Mouse (Mus musculus) megakaryocyte-erythroid progenitor cell, adult 5-6 weeks (primary cell): Measurements from ENCODE around the gene R3hcc1l. TPM values are rescaled to one million over a fixed set of nuclear protein-coding genes. Genes with fewer than 3 reads are reported as not detected.

Experiments used
- ATAC-seq: replicated peaks from 2 replicates; pipeline ENCODE4 v1.8.0; 2016; ENCODE audit warnings: mild to moderate bottlenecking, inconsistent platforms; ENCODE audit not compliant: severe bottlenecking, poor library complexity, low FRiP score, low TSS enrichment
- total RNA-seq, 2 experiments: library from RNA; stranded (forward) in 1 of 2; stranded (reverse) in 1 of 2; fragments of 200-1000, 215-1000 nt in 1 of 2; fragments of >200 nt in 1 of 2; fragmentation: Nextera tagmentation in 1 of 2; gene quantifications; 2 replicates each; pipeline ENCODE4 v1.2.3; 2014 to 2017

The R3hcc1l gene
- total RNA-seq, 2 experiments from 2014 or later = 25.3 to 32.3 TPM

DNA sequence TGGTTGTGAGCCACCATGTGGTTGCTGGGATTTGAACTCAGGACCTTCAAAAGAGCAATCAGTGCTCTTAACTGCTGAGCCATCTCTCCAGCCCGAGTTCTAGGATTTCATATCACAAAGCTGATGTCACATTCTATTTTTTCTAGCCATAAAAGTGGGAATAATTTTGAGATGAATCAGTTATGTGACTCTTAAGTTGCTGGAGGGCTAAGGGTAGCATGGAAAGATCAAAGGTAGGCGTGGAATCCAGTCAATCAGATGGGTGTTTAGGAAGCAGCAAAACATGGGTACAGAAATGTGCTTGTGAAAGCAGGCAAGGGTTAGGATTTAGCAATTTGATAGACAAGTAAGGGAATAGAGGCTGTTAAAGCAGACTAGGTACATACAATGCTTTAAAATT, 20.4 kb downstream of the R3hcc1l start:
- ATAC-seq = no peak

DNA sequence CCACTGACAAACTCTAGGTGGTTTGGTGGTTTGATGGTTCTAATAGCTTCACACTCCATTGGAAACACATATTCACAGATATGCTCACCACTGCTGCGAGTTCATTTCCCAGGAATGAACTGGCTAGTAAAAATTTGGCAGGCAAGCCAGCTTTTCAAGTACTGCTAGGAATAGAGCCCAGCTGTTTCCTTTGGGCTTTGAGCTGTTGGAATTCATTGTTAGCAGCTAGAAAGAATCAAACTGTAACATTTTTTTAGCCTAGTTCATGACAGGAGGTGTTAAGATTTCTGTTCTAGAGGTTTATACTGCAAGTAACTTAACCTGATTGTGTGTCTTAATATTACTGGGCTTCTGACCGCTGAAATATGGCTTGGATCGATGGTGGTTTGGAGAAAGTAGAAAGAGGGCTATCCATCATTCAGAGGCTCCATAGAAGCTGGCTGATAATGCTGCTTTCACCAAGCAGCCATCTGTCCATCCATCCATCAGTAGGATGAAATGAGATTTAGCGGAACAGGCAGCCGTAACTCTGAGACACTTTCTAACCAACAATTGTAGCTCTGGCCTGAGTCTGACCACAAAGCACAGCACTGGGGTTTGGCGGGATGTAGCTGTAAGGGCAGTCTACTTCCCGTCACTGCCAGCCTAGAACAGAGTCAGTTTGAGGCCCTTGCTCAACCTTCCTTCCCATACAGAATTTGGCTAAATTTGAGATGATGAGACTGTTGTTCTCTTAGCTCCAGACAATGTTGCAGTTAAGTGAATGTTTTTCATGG, 21.0 kb downstream of the R3hcc1l start:
- ATAC-seq = no peak

DNA sequence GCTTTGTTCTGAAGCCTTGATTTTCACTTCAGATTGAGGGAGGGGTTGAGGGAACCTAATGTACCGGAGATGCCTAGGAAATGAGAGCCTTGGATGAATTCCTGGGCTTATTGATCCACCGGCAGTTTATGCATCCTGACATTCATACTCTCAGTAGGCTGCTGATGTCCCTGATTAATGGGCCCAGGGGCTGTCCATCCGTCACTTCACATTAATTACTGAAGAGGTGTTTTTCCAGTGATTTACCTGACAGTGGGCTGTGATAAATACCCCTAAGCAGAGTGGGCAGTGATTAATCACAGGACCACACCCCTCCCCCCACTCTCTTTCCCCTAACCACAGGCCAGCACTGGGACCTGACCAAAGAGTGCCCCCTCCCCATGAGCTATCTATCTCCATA, 22.1 kb downstream of the R3hcc1l start:
- no peak for ATAC-seq

DNA sequence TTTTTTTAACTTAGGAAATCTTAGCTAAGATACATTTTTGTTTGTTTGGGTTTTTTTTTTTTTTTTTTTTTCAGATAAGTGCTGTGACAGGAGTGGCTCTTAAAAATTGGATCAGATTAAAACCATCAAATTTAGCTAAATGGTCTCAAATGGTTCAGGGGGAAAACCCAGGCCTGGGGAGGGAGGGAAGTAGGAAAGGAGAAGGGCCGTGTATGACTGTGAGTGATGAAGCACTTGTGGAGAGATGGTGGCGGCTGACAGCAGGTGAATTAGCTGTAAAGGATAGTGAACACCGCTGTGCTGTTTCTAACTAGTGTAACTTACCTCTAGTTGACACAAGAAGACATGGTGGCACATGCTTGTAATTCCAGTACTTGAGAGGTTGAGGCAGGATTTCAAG, 40.1 kb downstream of the R3hcc1l start:
- no peak for ATAC-seq

DNA sequence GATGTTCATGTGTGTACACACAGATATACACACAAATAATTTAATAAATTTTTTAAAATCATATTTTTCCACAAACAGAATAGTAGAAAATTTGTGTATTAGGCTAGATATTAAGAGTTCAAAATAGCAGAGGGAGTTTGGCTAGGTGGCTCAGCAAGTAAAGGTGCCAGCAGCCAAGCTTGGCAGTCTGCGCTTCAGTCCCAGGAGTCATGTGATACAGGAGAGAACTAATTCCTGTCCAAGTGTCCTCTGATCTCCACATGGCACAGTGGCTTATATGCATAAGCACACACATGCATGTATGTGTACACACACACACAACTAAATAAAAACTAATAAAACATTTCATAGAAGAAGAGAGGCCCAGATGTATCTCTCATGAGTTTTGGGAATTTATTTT, 43.4 kb downstream of the R3hcc1l start:
- ATAC-seq = no peak

DNA sequence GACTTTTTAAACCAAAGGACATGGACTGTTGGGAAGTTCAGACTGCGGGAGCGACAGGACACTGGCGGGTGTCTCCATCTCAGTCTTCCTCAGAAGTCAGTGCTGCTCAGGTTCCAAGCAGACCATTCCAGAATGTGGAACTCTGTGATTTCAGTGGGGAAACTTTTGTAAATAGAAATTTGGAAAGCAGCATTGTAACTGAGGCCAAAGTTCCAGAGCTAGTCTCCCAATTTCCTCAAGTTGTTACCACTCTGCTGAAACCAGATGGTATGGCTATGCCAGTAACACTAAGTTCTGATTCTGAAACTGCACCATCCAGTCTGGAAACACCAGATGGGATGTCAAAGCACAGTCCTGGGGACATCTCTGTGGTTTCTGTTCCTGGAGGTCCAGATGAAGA, 44.4 kb downstream of the R3hcc1l start:
- no peak for ATAC-seq

DNA sequence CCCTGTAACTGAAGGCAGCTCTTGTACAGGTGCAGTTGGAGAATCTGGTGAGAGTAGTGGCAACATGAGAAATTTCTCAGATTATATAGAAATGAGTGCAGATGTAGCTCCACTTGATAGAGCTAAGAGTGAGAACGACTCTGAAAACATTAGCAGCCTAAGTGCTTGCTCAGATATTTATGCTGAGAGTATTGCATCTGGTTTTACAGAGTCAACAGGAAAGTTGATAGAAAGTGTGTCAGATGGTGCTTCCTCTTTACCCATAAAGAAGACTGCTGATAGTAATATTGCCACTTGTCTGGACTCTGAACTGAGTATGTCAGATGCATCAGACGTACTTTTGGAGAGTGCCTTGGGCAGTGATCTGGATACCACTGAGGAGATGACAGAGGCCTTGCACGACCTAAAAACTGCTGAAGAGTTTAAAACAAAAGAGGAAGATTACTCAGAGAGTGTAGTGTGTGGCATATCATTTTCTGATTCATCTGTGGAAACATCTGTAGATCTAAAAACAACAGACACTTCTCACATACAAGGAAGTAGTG, 45.2 kb downstream of the R3hcc1l start:
- ATAC-seq = no peak

DNA sequence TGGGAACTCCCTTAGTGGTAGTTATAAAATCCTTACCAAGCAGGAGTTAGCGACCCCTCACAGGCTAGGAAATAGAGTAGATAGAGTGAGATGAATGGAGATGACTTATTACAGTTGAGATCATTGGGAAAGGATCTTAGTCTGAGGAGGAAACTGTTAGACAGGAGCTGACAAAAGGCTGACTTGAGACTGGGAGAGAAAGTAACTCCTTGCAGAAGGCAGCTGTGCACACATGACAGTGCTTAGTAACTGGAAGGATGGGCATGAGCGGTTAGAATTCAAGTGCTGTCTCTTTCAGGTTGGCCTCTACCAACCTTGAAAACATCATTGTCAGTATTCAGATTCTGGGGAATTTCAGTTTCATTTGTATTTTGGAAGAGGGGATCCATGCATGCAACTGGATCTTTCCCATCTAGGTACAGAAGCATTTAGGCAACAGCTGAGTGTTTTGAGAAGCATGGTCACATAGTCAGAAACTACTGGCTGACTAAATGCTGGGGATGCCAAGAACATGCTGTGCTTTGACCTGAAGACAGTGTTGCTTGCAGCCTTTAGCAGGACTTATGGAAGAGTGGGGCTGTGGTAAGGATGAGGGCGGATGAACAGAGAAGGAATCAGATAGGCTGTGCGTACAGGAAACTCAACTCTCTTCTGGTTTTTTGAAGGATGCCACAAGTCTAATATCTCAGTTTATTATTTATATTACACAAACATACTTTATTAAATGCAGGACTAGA, 47.9 kb downstream of the R3hcc1l start:
- no peak for ATAC-seq

DNA sequence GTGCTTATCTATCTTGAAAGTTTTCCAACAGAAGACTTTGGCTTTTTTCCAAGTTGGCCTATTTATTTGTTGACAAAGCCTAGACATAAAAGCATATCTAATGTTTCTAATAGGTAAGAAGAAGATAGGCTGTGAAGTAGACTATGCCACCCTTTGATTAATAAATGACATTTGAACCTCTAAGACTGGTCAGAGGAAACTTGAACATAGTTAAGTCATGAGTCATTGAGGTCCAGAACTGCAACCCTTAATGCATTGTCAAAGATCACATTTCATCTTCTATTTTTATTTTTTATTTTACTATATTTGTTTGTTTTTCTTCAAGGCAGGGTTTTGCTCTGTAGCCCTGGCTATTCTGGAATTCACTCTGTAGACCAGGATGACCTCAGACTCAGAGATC, 48.5 kb downstream of the R3hcc1l start:
- ATAC-seq = no peak

DNA sequence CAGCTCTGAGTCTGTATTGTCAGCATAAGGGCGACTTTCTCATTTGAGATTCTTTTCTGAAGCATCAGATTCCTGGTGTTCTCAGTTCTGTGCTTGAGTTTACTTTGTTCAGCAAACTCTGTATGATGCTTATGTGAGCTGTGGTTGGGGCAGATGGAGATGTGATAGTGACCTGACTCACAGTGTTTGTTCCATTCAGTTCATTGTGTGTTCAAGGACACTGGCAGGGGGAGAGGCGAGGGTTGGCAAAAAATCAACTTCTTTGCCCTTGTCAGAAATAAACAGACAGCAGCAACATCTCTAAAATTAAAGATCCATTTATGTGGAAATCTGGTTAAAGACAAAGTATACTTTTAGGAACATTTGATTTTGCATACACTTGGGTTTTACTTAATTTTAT, 50.5 kb downstream of the R3hcc1l start:
- ATAC-seq = no peak

DNA sequence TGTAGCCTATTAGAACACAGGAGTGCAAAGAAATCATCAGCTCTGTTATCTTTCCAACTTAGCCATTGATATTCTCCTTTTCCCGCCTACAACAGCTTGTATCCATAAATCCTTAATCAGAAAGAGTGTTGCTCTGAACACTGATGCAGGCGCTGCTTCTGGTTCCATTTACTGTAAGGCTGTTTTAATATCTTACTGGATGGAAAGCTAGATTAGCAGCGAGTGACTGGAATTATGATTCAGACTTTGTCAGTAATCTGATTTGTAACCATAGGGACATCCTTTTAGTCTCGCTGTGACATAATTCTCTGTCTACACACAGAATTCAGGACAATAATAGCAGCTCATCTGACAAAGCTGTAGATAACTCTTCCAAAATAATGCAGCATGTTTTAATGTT, 52.7 kb downstream of the R3hcc1l start:
- no peak for ATAC-seq

DNA sequence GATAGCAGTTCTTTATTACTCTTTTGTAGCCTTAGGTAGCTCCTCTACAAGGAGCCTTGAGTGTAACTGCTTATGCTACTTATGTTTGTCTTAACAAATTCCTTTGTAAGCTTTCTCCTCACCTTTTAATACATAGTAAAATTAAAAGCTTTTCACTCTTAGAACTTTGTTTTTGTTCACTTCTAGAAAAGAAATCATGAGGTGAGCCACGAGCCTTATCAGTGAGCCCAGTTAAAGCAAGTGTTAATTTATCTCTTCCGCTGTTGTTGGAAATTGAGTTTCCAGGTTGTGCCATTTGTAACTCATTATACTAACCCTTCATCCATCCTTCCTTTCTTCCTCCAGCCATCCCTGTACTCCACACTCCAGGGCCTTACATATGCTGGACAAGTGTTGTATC, 56.8 kb downstream of the R3hcc1l start:
- ATAC-seq = no peak

DNA sequence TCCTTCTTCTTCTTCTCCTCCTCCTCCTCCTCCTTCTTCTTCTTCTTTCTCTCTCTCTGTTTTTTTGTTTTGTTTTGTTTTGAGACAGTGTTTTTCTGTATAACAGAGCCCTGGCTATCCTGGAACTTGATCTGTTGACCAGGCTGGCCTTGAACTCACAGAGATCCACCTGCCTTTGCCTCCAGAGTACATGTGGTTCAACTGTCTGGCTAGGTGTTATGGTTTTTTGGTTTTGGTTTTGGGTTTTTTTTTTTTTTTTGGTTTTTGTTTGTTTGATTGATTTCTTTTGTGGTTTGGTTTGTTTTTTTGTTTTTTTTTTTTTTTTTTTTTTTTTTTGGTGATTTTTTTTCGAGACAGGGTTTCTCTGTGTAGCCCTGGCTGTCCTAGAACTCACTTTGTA, 58.3 kb downstream of the R3hcc1l start:
- ATAC-seq = no peak

DNA sequence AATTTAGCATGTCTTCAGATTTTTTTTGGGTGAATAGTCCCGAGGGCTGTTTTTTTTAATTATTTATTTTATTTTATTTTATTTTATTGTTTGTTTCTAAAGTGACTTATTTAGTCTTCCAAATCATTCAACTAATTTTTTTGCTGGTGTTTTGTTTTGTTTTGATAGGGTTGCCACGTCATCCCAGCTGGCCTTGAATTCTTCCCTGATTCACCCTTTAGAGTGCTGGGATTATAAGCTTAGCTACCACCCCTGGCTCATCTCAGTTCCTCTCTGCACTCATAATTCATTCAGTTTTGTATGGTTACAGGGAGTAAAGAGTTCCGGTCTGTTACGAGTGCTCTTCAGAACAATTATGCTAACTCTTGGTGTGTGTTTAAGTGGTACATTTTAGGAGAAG, 60.1 kb downstream of the R3hcc1l start:
- ATAC-seq = no peak

DNA sequence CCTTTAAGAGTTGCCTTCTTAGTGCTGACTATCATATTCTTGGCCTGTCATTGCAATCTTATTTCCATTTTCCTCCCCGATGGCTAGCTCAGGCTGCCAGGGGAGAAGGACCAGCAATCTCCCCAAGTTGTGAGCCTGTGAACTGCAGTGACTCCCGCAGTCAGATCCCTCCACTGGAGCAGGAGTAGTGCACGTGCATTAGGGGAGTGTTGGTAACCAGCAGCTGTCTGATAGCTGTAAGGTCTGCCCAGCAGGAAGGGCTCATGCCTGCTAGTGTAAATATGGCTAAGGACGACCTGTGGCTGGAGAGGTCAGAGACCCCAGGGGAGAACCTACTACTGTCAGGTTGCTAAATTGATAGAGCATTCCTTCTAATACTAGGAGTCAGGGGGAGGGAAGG, 62.1 kb downstream of the R3hcc1l start:
- ATAC-seq = no peak

DNA sequence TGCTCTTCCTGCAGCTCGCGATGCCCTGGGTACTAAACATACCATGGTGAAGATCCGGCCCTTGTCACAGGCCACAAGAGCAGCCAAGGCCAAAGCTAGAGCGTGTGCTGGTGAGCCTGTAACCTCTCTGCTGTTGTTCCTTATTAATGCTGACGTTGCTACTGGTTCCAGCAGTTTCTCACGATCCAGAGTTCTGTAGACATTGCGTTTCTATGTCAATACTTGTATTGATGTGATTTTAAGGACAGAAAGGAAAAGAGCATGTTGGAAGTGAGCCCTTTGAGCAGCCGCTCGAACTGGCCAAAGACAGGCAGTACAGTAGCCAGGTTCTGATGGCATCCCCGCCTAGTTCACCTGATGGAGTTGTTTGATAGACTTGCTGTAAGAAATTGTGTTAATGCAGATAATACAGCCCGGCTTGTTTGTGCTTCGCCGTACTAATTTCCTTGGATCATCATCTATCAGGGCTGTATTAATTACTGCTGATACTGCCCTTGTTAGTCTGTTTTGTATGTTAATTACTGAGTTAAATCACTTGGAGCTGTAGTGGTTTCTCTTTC, 64.3 kb downstream of the R3hcc1l start:
- peak; percentile 74; the same call in 1 of the 2 replicates for ATAC-seq

DNA sequence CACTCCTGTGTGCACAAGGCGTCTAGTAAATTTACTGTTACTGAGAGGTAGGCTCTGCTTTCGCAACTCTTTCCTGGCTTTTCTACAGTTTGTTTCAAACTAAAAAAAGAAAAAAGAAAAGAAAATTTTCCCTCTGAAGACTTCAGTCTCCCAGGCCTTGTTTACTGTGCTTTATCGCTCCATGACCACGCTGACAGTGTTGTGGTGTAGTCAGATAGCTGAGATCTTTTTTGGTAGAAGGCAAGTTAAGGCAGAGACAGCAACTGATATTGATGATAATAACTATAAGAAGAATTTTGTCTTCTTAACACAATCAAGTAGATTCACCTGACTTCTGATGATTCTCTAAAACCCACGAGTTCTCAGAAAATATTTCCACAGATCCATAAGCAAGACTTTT, 65.1 kb downstream of the R3hcc1l start:
- peak; percentile 77 for ATAC-seq

DNA sequence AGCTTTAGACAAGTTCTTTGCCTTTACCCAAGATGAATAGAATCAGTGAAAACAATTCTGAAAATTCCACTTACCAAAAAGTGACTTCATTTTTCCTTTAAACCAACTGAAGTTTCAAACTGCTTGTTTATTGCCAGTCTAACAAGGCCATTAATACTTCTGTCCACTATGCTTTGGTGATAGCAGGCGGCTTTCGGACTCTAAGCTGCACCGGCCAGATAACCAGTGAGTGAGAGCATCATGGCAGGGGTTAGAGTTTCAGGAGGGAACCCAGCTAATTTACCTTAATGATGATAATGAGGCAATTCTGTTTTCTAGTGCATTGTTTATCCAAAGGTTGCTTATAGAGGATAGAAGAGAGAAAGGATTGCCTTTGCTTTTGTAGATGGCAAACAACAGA, 65.6 kb downstream of the R3hcc1l start:
- 0 out of 2 replicates have a peak, but pooled peaks have one; percentile 3 for ATAC-seq

DNA sequence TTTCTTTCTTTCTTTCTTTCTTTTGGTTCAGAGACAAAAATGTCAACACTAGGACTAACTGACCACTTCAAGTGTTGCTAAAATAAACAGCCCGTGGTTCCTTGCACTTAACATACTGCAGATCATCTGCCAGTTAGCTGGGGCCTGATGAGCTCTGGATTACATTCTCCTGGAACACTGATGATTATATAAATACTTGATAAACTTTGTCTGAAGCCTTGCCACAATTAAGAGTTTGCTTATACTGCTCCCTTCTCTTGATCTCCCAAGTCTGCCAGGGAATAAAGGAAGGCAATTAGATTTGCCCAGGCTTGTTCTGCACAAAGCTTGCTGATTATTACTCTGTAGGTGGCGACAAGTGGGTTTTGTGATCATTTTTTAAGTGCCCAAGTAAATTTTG, 69.1 kb downstream of the R3hcc1l start:
- ATAC-seq = no peak

DNA sequence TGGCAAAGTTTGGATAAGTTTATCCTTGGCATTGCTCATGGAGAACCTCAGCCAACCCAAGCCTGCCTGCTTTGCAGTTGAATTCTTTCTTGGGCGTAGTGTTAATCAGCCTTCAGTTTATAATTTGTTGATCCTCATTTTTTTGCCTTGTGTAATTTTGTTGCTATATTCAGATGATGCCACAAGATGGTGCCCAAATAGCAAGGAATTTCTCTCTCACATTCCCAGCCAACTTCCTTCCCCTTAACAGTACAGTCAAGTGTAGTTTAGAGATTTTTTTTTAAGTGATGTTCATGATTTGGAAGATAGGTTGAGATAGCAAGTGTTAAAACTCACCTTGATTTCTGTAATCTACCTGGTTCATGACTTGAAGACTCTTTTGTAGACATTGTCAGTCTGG, 70.7 kb downstream of the R3hcc1l start:
- ATAC-seq = no peak

DNA sequence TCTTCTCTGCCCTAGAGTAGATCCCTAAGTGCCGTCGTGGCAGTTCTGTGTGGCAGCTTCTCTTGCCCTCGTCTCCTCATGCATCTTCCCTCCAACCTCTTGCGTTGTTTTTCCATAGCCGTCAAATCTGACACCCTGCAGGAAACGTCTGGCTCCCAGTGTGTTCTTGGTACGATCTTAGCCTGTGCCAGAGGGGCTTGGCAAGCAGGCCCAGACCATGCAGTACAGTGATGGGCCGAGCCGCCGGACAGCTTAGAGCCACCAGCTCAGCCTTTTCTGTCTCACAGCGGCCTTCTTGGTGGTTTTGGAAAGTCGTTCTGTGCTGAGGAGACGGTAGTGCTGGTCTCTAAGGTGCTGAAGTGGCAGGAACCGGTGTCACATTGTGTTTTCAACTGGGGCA, 73.0 kb downstream of the R3hcc1l start:
- no peak for ATAC-seq
